Mouse (Mus musculus): Measurements from ENCODE around the gene Tanc2. TPM values are rescaled to one million over a fixed set of nuclear protein-coding genes. Genes with fewer than 3 reads are reported as not detected.
A peak's percentile ranks its signal among the peaks of the same experiment; 100 is the strongest.

Gene Tanc2
- total RNA-seq, 4 experiments from 2014 or later: 209 to 233 (median 215) TPM

- DNase-seq (ENCODE audit: low spot score in 2 of 2): no peak
These were observed 54.2 kb downstream of the Tanc2 start for GRCm38 (mm10) chr11:105643995-105644394.

- no peak for DNase-seq (ENCODE audit: low spot score in 2 of 2)
These were observed 58.2 kb downstream of the Tanc2 start for GRCm38 (mm10) chr11:105648026-105648425.

- DNase-seq (ENCODE audit: low spot score in 2 of 2): no peak
These were observed 64.8 kb downstream of the Tanc2 start for GRCm38 (mm10) chr11:105654616-105655015.

GRCm38 (mm10) chr11:105655335-105655734, 65.5 kb downstream of the Tanc2 start:
- no peak for DNase-seq (ENCODE audit: low spot score in 2 of 2)

- DNase-seq (ENCODE audit: low spot score in 2 of 2): no peak
These were observed 78.1 kb downstream of the Tanc2 start for GRCm38 (mm10) chr11:105667879-105668278.

GRCm38 (mm10) chr11:105678996-105679395, 89.2 kb downstream of the Tanc2 start:
- DNase-seq (ENCODE audit: low spot score in 2 of 2): no peak

GRCm38 (mm10) chr11:105684747-105685146, 95.0 kb downstream of the Tanc2 start:
- no peak for DNase-seq (ENCODE audit: low spot score in 2 of 2)

- DNase-seq (ENCODE audit: low spot score in 2 of 2): no peak
These were observed 110.7 kb downstream of the Tanc2 start for GRCm38 (mm10) chr11:105700528-105700927.

- DNase-seq (ENCODE audit: low spot score in 2 of 2): no peak
These were observed 129.9 kb downstream of the Tanc2 start for GRCm38 (mm10) chr11:105719660-105720059.

GRCm38 (mm10) chr11:105731541-105731940, 141.8 kb downstream of the Tanc2 start:
- peak in 1 of 2 experiments; percentile 55 for DNase-seq (ENCODE audit: low spot score in 2 of 2)

GRCm38 (mm10) chr11:105731989-105732531, 142.3 kb downstream of the Tanc2 start:
- no peak for DNase-seq (ENCODE audit: low spot score in 2 of 2)

- DNase-seq (ENCODE audit: low spot score in 2 of 2): no peak
These were observed 153.4 kb downstream of the Tanc2 start for GRCm38 (mm10) chr11:105743171-105743570.

GRCm38 (mm10) chr11:105749297-105750071, 159.7 kb downstream of the Tanc2 start:
- DNase-seq (ENCODE audit: low spot score in 2 of 2): no peak

- no peak for DNase-seq (ENCODE audit: low spot score in 2 of 2)
These were observed 168.9 kb downstream of the Tanc2 start for GRCm38 (mm10) chr11:105758561-105759203.

- DNase-seq (ENCODE audit: low spot score in 2 of 2): no peak
These were observed 169.6 kb downstream of the Tanc2 start for GRCm38 (mm10) chr11:105759413-105759812.

GRCm38 (mm10) chr11:105760346-105760745, 170.6 kb downstream of the Tanc2 start:
- no peak for DNase-seq (ENCODE audit: low spot score in 2 of 2)

GRCm38 (mm10) chr11:105777802-105778201, 188.0 kb downstream of the Tanc2 start:
- DNase-seq (ENCODE audit: low spot score in 2 of 2): no peak

- DNase-seq (ENCODE audit: low spot score in 2 of 2): no peak
These were observed 202.7 kb downstream of the Tanc2 start for GRCm38 (mm10) chr11:105792501-105792900.

- DNase-seq (ENCODE audit: low spot score in 2 of 2): no peak
These were observed 213.9 kb downstream of the Tanc2 start for GRCm38 (mm10) chr11:105803686-105804085.

GRCm38 (mm10) chr11:105804776-105805175, 215.0 kb downstream of the Tanc2 start:
- no peak for DNase-seq (ENCODE audit: low spot score in 2 of 2)

GRCm38 (mm10) chr11:105807103-105807502, 217.3 kb downstream of the Tanc2 start:
- no peak for DNase-seq (ENCODE audit: low spot score in 2 of 2)

- no peak for DNase-seq (ENCODE audit: low spot score in 2 of 2)
These were observed 233.5 kb downstream of the Tanc2 start for GRCm38 (mm10) chr11:105823246-105823645.

- DNase-seq (ENCODE audit: low spot score in 2 of 2): no peak
These were observed 234.0 kb downstream of the Tanc2 start for GRCm38 (mm10) chr11:105823759-105824158.
